Mouse (Mus musculus): Measurements from ENCODE around the gene Atp6ap1l. TPM values are rescaled to one million over a fixed set of nuclear protein-coding genes. Genes with fewer than 3 reads are reported as not detected.
"Not testable (repeated sequence)": the region's sequence is repeated elsewhere in the genome, so short reads cannot be mapped to it uniquely, and the experiment has no call there.

Atp6ap1l gene
- polyA plus RNA-seq (2014; fragmentation: Nextera tagmentation; extraction: Ambion mirVana) = not detected in 2 replicates

GRCm38 (mm10) chr13:90905176-90905575 lies at the start of gene Atp6ap1l:
TSS of gene Atp6ap1l (minus strand) at chr13:90905355.
- H3K9me3 ChIP-seq (ENCODE audit: control insufficient read depth, low read depth, low read length) = no peaks in the 10 kb centered on the region
- no peak within 1 kb of the TSS for H3K27ac ChIP-seq (ENCODE audit: low read length)
- H3K36me3 ChIP-seq (ENCODE audit: control insufficient read depth, insufficient read depth, low read length) = no peaks in the 10 kb centered on the region
- no peak within 1 kb of the TSS for H3K4me3 ChIP-seq (ENCODE audit: low read depth, low read length)
- H3K9ac ChIP-seq (replicated peaks; ENCODE audit: low read depth, low read length) = no peak within 1 kb of the TSS
- H3K4me1 ChIP-seq (ENCODE audit: control insufficient read depth, insufficient read depth, low read length) = no peaks in the 10 kb centered on the region
- WGBS = 86% methylated on average over 5 of the region's 5 CpGs
- no peaks in the 10 kb centered on the region for H3K27me3 ChIP-seq (ENCODE audit: control insufficient read depth, insufficient read depth, low read length)
- no peak within 1 kb of the TSS for H3K4me2 ChIP-seq (replicated peaks; ENCODE audit: low read depth, low read length)
- ATAC-seq (ENCODE audit: insufficient number of reproducible peaks, insufficient read depth, low FRiP score, low read depth) = no peak

- Histone ChIP-seq H3K9ac (replicated peaks; ENCODE audit: low read depth, low read length) (no peak overlapping the region), H3K27ac (ENCODE audit: low read length) (no peak overlapping the region), H3K4me1 (ENCODE audit: control insufficient read depth, insufficient read depth, low read length) (no peaks in the 10 kb centered on the region), H3K36me3 (ENCODE audit: control insufficient read depth, insufficient read depth, low read length) (no peaks in the 10 kb centered on the region), H3K9me3 (ENCODE audit: control insufficient read depth, low read depth, low read length) (no peaks in the 10 kb centered on the region), H3K27me3 (ENCODE audit: control insufficient read depth, insufficient read depth, low read length) (no peaks in the 10 kb centered on the region), H3K4me2 (replicated peaks; ENCODE audit: low read depth, low read length) (no peak overlapping the region), H3K4me3 (ENCODE audit: low read depth, low read length) (no peak overlapping the region)
- ATAC-seq (ENCODE audit: insufficient number of reproducible peaks, insufficient read depth, low FRiP score, low read depth) = no peak
- 79% methylated on average over 5 of the region's 5 CpGs for WGBS
Measured at GRCm38 (mm10) chr13:90939600-90939999, 34.4 kb upstream of the Atp6ap1l start.

GRCm38 (mm10) chr13:90939192-90939591 lies 34.0 kb upstream of the Atp6ap1l start:
- Histone ChIP-seq H3K36me3 (ENCODE audit: control insufficient read depth, insufficient read depth, low read length) (no peaks in the 10 kb centered on the region), H3K4me1 (ENCODE audit: control insufficient read depth, insufficient read depth, low read length) (no peaks in the 10 kb centered on the region), H3K9ac (replicated peaks; ENCODE audit: low read depth, low read length) (no peak overlapping the region), H3K4me2 (replicated peaks; ENCODE audit: low read depth, low read length) (no peak overlapping the region), H3K4me3 (ENCODE audit: low read depth, low read length) (no peak overlapping the region), H3K9me3 (ENCODE audit: control insufficient read depth, low read depth, low read length) (no peaks in the 10 kb centered on the region), H3K27ac (ENCODE audit: low read length) (no peak overlapping the region), H3K27me3 (ENCODE audit: control insufficient read depth, insufficient read depth, low read length) (no peaks in the 10 kb centered on the region)
- no peak for ATAC-seq (ENCODE audit: insufficient number of reproducible peaks, insufficient read depth, low FRiP score, low read depth)
- 48% methylated on average over 6 of the region's 6 CpGs for WGBS

- Histone ChIP-seq H3K9ac (replicated peaks; ENCODE audit: low read depth, low read length) (no peak overlapping the region), H3K27me3 (ENCODE audit: control insufficient read depth, insufficient read depth, low read length) (no peaks in the 10 kb centered on the region), H3K36me3 (ENCODE audit: control insufficient read depth, insufficient read depth, low read length) (no peaks in the 10 kb centered on the region), H3K9me3 (ENCODE audit: control insufficient read depth, low read depth, low read length) (no peaks in the 10 kb centered on the region), H3K4me1 (ENCODE audit: control insufficient read depth, insufficient read depth, low read length) (no peaks in the 10 kb centered on the region), H3K4me2 (replicated peaks; ENCODE audit: low read depth, low read length) (no peak overlapping the region), H3K27ac (ENCODE audit: low read length) (no peak overlapping the region), H3K4me3 (ENCODE audit: low read depth, low read length) (no peak overlapping the region)
- WGBS = 89% methylated on average over 7 of the region's 7 CpGs
- no peak for ATAC-seq (ENCODE audit: insufficient number of reproducible peaks, insufficient read depth, low FRiP score, low read depth)
Measured at GRCm38 (mm10) chr13:90935852-90936251, 30.7 kb upstream of the Atp6ap1l start.

GRCm38 (mm10) chr13:90933256-90933655 lies 28.1 kb upstream of the Atp6ap1l start:
- Histone ChIP-seq H3K4me1 (ENCODE audit: control insufficient read depth, insufficient read depth, low read length) (no peaks in the 10 kb centered on the region), H3K9ac (replicated peaks; ENCODE audit: low read depth, low read length) (no peak overlapping the region), H3K27ac (ENCODE audit: low read length) (no peak overlapping the region), H3K4me3 (ENCODE audit: low read depth, low read length) (no peak overlapping the region), H3K4me2 (replicated peaks; ENCODE audit: low read depth, low read length) (no peak overlapping the region), H3K36me3 (ENCODE audit: control insufficient read depth, insufficient read depth, low read length) (peaks cover 4% of the 10 kb centered on the region; the same call in 1 of the 2 replicates), H3K9me3 (ENCODE audit: control insufficient read depth, low read depth, low read length) (no peaks in the 10 kb centered on the region), H3K27me3 (ENCODE audit: control insufficient read depth, insufficient read depth, low read length) (no peaks in the 10 kb centered on the region)
- 79% methylated on average over 3 of the region's 3 CpGs for WGBS
- no peak for ATAC-seq (ENCODE audit: insufficient number of reproducible peaks, insufficient read depth, low FRiP score, low read depth)

GRCm38 (mm10) chr13:90929847-90930246 lies 24.7 kb upstream of the Atp6ap1l start:
- H3K9me3 ChIP-seq (ENCODE audit: control insufficient read depth, low read depth, low read length) = no peaks in the 10 kb centered on the region
- H3K36me3 ChIP-seq (ENCODE audit: control insufficient read depth, insufficient read depth, low read length) = peaks cover 27% of the 10 kb centered on the region
- H3K4me2 ChIP-seq (replicated peaks; ENCODE audit: low read depth, low read length) = no peak overlapping the region
- no peaks in the 10 kb centered on the region for H3K27me3 ChIP-seq (ENCODE audit: control insufficient read depth, insufficient read depth, low read length)
- no peak for ATAC-seq (ENCODE audit: insufficient number of reproducible peaks, insufficient read depth, low FRiP score, low read depth)
- no peak overlapping the region for H3K9ac ChIP-seq (replicated peaks; ENCODE audit: low read depth, low read length)
- WGBS = 24% methylated on average over 5 of the region's 5 CpGs
- H3K4me3 ChIP-seq (ENCODE audit: low read depth, low read length) = no peak overlapping the region
- H3K27ac ChIP-seq (ENCODE audit: low read length) = no peak overlapping the region
- H3K4me1 ChIP-seq (ENCODE audit: control insufficient read depth, insufficient read depth, low read length) = no peaks in the 10 kb centered on the region

- not testable (repeated sequence) for H3K4me2 ChIP-seq (replicated peaks; ENCODE audit: low read depth, low read length); H3K4me1 ChIP-seq (ENCODE audit: control insufficient read depth, insufficient read depth, low read length); H3K27ac ChIP-seq (ENCODE audit: low read length); H3K9ac ChIP-seq (replicated peaks; ENCODE audit: low read depth, low read length); H3K9me3 ChIP-seq (ENCODE audit: control insufficient read depth, low read depth, low read length); H3K27me3 ChIP-seq (ENCODE audit: control insufficient read depth, insufficient read depth, low read length); ATAC-seq (ENCODE audit: insufficient number of reproducible peaks, insufficient read depth, low FRiP score, low read depth); H3K4me3 ChIP-seq (ENCODE audit: low read depth, low read length)
- WGBS = 97% methylated on average over 8 of the region's 10 CpGs
- peaks cover 29% of the 10 kb centered on the region for H3K36me3 ChIP-seq (ENCODE audit: control insufficient read depth, insufficient read depth, low read length)
Measured at GRCm38 (mm10) chr13:90928266-90928665, 23.1 kb upstream of the Atp6ap1l start.

- Histone ChIP-seq H3K9ac (replicated peaks; ENCODE audit: low read depth, low read length) (no peak overlapping the region), H3K36me3 (ENCODE audit: control insufficient read depth, insufficient read depth, low read length) (peaks cover 29% of the 10 kb centered on the region), H3K4me2 (replicated peaks; ENCODE audit: low read depth, low read length) (no peak overlapping the region), H3K4me3 (ENCODE audit: low read depth, low read length) (no peak overlapping the region), H3K27me3 (ENCODE audit: control insufficient read depth, insufficient read depth, low read length) (no peaks in the 10 kb centered on the region), H3K27ac (ENCODE audit: low read length) (no peak overlapping the region), H3K4me1 (ENCODE audit: control insufficient read depth, insufficient read depth, low read length) (no peaks in the 10 kb centered on the region), H3K9me3 (ENCODE audit: control insufficient read depth, low read depth, low read length) (no peaks in the 10 kb centered on the region)
- 72% methylated on average over 5 of the region's 5 CpGs for WGBS
- no peak for ATAC-seq (ENCODE audit: insufficient number of reproducible peaks, insufficient read depth, low FRiP score, low read depth)
Measured at GRCm38 (mm10) chr13:90926938-90927633, 21.9 kb upstream of the Atp6ap1l start.
